Mouse (Mus musculus) midbrain, embryonic 16.5 days (tissue): ENCODE measurements around the gene Trpm1. TPM values are rescaled to one million over a fixed set of nuclear protein-coding genes. Genes with fewer than 3 reads are reported as not detected.

Experiments
- ATAC-seq: fragments of 200-750 bp; cut with Nextera tagmentation; 2 replicates; pipeline ENCODE4 v1.8.0; 2017; ENCODE audit warnings: moderate TSS enrichment
- H3K27ac ChIP-seq: fragments of 300-500 bp; sonication (generic); 2 replicates; pipeline ENCODE4 v1.5.1; 2014; ENCODE audit warnings: mild to moderate bottlenecking, low read length, mixed read lengths
- H3K27me3 ChIP-seq: fragments of 300-500 bp; sonication (generic); 2 replicates; pipeline ENCODE4 v1.6.1; 2014; ENCODE audit warnings: low read depth, low read length, mixed read lengths; ENCODE audit not compliant: control insufficient read depth, insufficient read depth
- H3K36me3 ChIP-seq: fragments of 300-500 bp; sonication (generic); 2 replicates; pipeline ENCODE4 v1.6.1; 2014; ENCODE audit warnings: mild to moderate bottlenecking, low read length, moderate library complexity, mixed read lengths; ENCODE audit not compliant: control insufficient read depth, insufficient read depth
- H3K4me1 ChIP-seq: fragments of 300-500 bp; sonication (generic); 2 replicates; pipeline ENCODE4 v1.6.1; 2014; ENCODE audit warnings: mild to moderate bottlenecking, low read length, mixed read lengths; ENCODE audit not compliant: control insufficient read depth, insufficient read depth
- H3K4me2 ChIP-seq: fragments of 300-500 bp; sonication (generic); 2 replicates; pipeline ENCODE4 v1.6.1; 2014; ENCODE audit warnings: mild to moderate bottlenecking, low read length, mixed read lengths
- H3K4me3 ChIP-seq: fragments of 300-500 bp; sonication (generic); 2 replicates; pipeline ENCODE4 v1.5.1; 2014; ENCODE audit warnings: low read depth, mild to moderate bottlenecking, low read length, moderate library complexity, mixed read lengths
- H3K9ac ChIP-seq: fragments of 300-500 bp; sonication (generic); 2 replicates; pipeline ENCODE4 v1.6.1; 2014; ENCODE audit warnings: low read depth, low read length, mixed read lengths
- H3K9me3 ChIP-seq: fragments of 300-500 bp; sonication (generic); replicated peaks from 2 replicates; pipeline ENCODE4 v1.6.1; 2014; ENCODE audit warnings: mild to moderate bottlenecking, low read length, mixed read lengths; ENCODE audit not compliant: control insufficient read depth, poor library complexity, severe bottlenecking
- WGBS: fragments of 180-500 bp; shearing (Covaris S2); extraction: QIAGEN DNeasy Blood & Tissue Kit; methylation state at CpG from one replicate; pipeline ENCODE4 v1.1.7; 2014; 5-methylcytosine and 5-hydroxymethylcytosine counted together
- polyA plus RNA-seq: library from polyadenylated mRNA; unstranded; fragments of >200 nt; fragmentation: Nextera tagmentation; extraction: Ambion mirVana; gene quantifications from 2 replicates; pipeline ENCODE4 v1.2.1, GENCODE M21; 2015

Trpm1 gene
- polyA plus RNA-seq, 1 experiment from 2014 or later = 0.20 TPM

- no peak for ATAC-seq
- 61% methylated on average over 10 of the region's 10 CpGs for WGBS
Observed at GRCm38 (mm10) chr7:64160737-64161470, 7.3 kb downstream of the Trpm1 start.

DNA sequence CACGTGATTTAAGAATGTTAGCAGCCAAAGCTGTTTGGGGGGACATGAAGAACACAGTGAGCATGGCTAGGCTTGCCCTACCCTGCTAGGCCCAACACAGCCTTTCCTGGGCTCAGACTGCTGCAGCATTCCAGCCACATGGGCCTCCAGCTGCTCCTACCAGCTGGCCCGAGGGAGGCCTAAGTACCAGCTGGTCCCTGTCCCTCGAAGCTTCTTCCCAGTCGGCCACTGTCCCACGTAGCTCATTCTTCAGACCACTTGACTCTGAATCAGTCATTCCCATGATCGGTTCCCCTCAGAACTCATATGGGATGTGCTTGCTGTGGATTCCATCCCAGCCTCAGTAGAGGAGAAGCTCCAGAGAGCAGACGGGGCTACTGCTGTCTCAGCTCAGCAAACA lies 8.4 kb downstream of the Trpm1 start:
- Histone ChIP-seq H3K4me3 (no peak overlapping the region), H3K9me3 (no peaks in the 10 kb centered on the region), H3K27ac (no peak overlapping the region), H3K36me3 (no peaks in the 10 kb centered on the region), H3K9ac (no peak overlapping the region), H3K4me2 (no peak overlapping the region), H3K27me3 (no peaks in the 10 kb centered on the region), H3K4me1 (peaks cover 3% of the 10 kb centered on the region; the same call in 1 of the 2 replicates)
- ATAC-seq = no peak
- WGBS = 63% methylated on average over 7 of the region's 7 CpGs

More at GRCm38 (mm10) chr7:64160737-64161470, 7.3 kb downstream of the Trpm1 start:
- H3K4me2 ChIP-seq = no peak overlapping the region
- H3K9me3 ChIP-seq = no peaks in the 10 kb centered on the region
- no peak overlapping the region for H3K27ac ChIP-seq
- no peak overlapping the region for H3K9ac ChIP-seq
- H3K4me1 ChIP-seq = peaks cover 3% of the 10 kb centered on the region; the same call in 1 of the 2 replicates
- H3K27me3 ChIP-seq = no peaks in the 10 kb centered on the region
- no peaks in the 10 kb centered on the region for H3K36me3 ChIP-seq
- H3K4me3 ChIP-seq = no peak overlapping the region

GRCm38 (mm10) chr7:64163086-64163485 lies 9.5 kb downstream of the Trpm1 start:
- no peak overlapping the region for H3K9ac ChIP-seq
- ATAC-seq = no peak
- H3K27ac ChIP-seq = no peak overlapping the region
- no peaks in the 10 kb centered on the region for H3K9me3 ChIP-seq
- H3K4me3 ChIP-seq = no peak overlapping the region
- H3K4me2 ChIP-seq = no peak overlapping the region
- no peaks in the 10 kb centered on the region for H3K36me3 ChIP-seq
- peaks cover 3% of the 10 kb centered on the region; the same call in 1 of the 2 replicates for H3K4me1 ChIP-seq
- H3K27me3 ChIP-seq = no peaks in the 10 kb centered on the region
- WGBS = 81% methylated on average over 3 of the region's 3 CpGs

GRCm38 (mm10) chr7:64163890-64164289 lies 10.3 kb downstream of the Trpm1 start:
- Histone ChIP-seq H3K4me3 (no peak overlapping the region), H3K9ac (no peak overlapping the region), H3K27ac (no peak overlapping the region), H3K9me3 (no peaks in the 10 kb centered on the region), H3K27me3 (no peaks in the 10 kb centered on the region), H3K36me3 (no peaks in the 10 kb centered on the region), H3K4me2 (no peak overlapping the region), H3K4me1 (no peaks in the 10 kb centered on the region)
- WGBS = 94% methylated on average over 1 of the region's 1 CpGs
- ATAC-seq = no peak

- ATAC-seq = peak; percentile 63; the same call in 1 of the 2 replicates
- Histone ChIP-seq H3K4me1 (no peaks in the 10 kb centered on the region), H3K36me3 (no peaks in the 10 kb centered on the region), H3K9me3 (no peaks in the 10 kb centered on the region), H3K27ac (no peak overlapping the region), H3K4me2 (no peak overlapping the region), H3K27me3 (no peaks in the 10 kb centered on the region), H3K4me3 (no peak overlapping the region), H3K9ac (no peak overlapping the region)
- whole genome bisulfite sequencing = 59% methylated on average over 3 of the region's 3 CpGs
Observed at GRCm38 (mm10) chr7:64164997-64165396, 11.4 kb downstream of the Trpm1 start.

GRCm38 (mm10) chr7:64166025-64166424 lies 12.4 kb downstream of the Trpm1 start:
- H3K27me3 ChIP-seq = no peaks in the 10 kb centered on the region
- H3K9ac ChIP-seq = no peak overlapping the region
- H3K27ac ChIP-seq = no peak overlapping the region
- H3K36me3 ChIP-seq = no peaks in the 10 kb centered on the region
- no peak for ATAC-seq
- 44% methylated on average over 3 of the region's 3 CpGs for WGBS
- H3K4me1 ChIP-seq = no peaks in the 10 kb centered on the region
- H3K4me2 ChIP-seq = no peak overlapping the region
- H3K9me3 ChIP-seq = no peaks in the 10 kb centered on the region
- no peak overlapping the region for H3K4me3 ChIP-seq

- H3K4me3 ChIP-seq = no peak overlapping the region
- H3K36me3 ChIP-seq = no peaks in the 10 kb centered on the region
- H3K4me2 ChIP-seq = no peak overlapping the region
- H3K9me3 ChIP-seq = no peaks in the 10 kb centered on the region
- H3K27ac ChIP-seq = no peak overlapping the region
- no peak for ATAC-seq
- no peak overlapping the region for H3K9ac ChIP-seq
- no peaks in the 10 kb centered on the region for H3K27me3 ChIP-seq
- H3K4me1 ChIP-seq = no peaks in the 10 kb centered on the region
Observed at GRCm38 (mm10) chr7:64166724-64167123, 13.1 kb downstream of the Trpm1 start.

GRCm38 (mm10) chr7:64179310-64179709 lies 25.7 kb downstream of the Trpm1 start:
- 86% methylated on average over 4 of the region's 4 CpGs for WGBS
- no peak overlapping the region for H3K9ac ChIP-seq
- no peak overlapping the region for H3K27ac ChIP-seq
- ATAC-seq = no peak
- H3K27me3 ChIP-seq = no peaks in the 10 kb centered on the region
- no peaks in the 10 kb centered on the region for H3K9me3 ChIP-seq
- no peak overlapping the region for H3K4me3 ChIP-seq
- H3K4me2 ChIP-seq = no peak overlapping the region
- H3K4me1 ChIP-seq = no peaks in the 10 kb centered on the region
- no peaks in the 10 kb centered on the region for H3K36me3 ChIP-seq

DNA sequence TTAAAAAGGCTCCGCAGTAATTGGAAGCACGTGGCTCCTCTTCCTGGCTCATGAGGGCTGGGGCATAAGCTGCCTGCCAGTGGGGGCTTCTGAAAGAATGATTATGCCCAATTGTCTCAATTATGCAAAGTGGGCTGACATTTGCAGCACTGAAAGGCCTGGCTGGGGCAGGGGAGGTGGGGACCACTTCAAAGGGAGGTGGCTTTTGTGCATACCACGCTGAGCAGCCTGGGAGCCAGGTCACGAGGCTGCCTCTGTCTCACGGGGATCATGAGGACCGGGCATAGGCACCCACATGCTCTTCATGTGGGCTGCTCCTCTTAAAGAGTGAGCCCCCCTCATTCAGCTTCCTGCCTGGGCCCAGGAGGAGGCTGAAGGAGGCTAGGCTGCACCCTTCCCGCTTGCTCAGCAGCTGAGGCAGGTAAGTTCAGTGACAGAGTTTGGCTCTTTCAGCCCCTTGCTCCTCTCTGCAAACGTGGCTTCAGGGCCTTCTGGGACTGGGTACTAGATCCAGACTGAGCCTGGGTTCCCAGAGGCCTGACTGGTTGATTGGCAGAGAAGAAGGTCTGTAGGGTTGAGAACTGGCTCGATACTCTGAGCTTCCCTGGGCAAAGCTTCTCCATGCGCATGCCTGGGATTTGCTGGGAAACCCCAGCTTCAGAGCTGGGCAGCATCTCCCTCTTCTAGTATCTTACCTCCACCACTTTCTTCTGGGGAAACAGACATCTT lies 31.7 kb downstream of the Trpm1 start:
- Histone ChIP-seq H3K4me3 (no peak overlapping the region), H3K27me3 (no peaks in the 10 kb centered on the region), H3K9me3 (no peaks in the 10 kb centered on the region), H3K4me1 (peaks cover 3% of the 10 kb centered on the region; the same call in 1 of the 2 replicates), H3K4me2 (no peak overlapping the region), H3K27ac (no peak overlapping the region), H3K9ac (no peak overlapping the region), H3K36me3 (no peaks in the 10 kb centered on the region)
- WGBS = 24% methylated on average over 10 of the region's 10 CpGs
- ATAC-seq = peak; percentile 67
